Mouse (Mus musculus) inflammation-experienced regulatory T-cells, adult 6 months (primary cell): Measurements from ENCODE around the gene Arsg. TPM values are rescaled to one million over a fixed set of nuclear protein-coding genes. Genes with fewer than 3 reads are reported as not detected.
"Not testable (repeated sequence)": the region's sequence is repeated elsewhere in the genome, so short reads cannot be mapped to it uniquely, and the experiment has no call there.

ENCODE experiments used
- ATAC-seq: one replicate; pipeline ENCODE4 v1.8.0; 2017
- polyA plus RNA-seq, 3 experiments: library from polyadenylated mRNA; unstranded; fragments of 100-300 nt; shearing (Covaris generic); gene quantifications; one replicate each; pipeline ENCODE4 v1.2.1; 2017

Arsg gene
- polyA plus RNA-seq, 3 experiments from 2014 or later = 1.8 to 8.0 (median 4.6) TPM

DNA sequence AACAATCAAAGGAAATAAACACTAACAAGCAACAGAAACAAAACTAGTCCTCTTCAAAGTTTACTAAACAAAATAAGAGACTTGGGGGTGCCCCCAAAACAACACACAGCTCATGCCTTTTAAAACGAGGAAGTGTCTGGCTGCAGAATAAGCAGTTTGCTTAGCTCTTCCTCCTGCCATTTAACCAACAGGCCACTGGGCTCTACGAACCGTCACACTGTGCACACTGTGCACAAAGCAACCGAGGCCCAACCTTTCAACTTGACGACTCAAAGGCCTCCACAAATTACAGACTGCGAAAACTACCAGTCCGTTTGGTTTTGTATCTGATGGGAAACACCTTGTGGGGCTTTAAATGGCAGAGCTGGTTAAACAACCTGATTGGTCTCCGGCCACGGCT is 3.0 kb upstream of the Arsg start:
- ATAC-seq = no peak

DNA sequence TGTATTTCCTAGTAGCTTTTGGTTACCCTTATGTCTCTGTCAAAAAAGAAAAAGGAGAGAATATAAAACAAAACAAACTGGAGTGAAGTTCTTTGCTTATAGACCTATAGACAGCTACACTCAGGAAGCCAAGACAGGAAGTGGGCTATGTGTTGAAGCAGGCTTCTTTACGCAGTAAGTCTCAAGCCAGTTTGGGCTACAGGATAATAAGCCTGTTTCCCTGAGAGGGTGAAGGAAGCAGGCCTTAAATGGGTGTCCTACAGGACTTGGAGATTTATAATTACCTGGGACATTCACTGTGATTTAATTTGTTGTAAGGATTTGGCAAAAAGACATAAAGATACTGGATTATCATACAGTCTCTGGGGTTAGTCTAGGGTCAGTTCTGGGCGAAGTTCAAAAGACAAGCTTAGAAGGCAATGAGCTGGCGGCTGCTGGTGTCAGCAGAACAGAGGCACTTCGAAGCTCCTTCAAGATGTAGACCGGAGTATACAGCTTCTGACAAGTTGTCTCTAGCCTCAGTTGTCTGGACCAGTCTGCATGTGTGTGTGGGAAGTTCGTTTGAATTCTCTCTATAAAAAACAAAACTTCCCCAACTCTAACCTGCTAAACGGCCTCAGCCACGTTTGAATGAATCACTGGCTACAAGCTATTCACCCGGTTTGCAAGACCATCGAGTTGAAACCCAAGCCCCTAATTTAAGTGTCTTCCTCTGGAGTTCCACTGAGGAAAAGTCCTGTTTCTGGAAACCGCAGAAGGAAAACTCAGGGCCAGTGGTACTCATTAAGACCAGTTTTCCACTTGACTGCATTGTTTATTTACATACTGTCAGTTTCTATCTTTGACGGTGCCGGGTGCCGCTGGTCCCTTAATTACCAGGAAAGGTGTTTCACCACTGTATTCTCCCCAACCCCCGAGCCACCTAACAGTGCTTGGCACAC is 2.0 kb upstream of the Arsg start:
- ATAC-seq = peak; percentile 66

DNA sequence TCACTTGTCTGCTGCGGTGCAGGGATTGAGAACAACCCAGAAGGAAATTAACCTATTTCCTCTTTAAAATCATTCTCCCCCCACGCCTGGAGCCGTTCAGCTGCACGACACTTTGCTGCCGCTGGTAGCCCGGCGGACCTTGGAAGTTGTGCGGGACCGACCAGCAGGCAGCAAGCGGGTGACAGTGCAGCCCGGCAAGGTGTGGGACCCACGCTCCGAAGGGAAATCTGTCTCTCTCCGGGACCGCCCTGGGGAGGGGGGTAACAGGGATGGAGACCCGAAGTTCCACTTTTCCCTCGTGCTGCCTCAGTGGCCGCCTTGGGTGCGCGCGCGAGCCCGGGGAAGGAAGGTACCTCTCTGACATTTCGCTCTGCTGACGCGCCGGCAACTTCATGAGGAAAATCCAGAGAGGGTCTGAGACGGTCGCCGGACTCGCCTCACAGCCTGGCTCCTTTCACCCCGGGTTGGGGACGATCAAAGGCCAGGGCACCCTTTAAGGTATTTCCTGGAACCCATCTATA is 943 bp upstream of the Arsg start:
- ATAC-seq = no peak

DNA sequence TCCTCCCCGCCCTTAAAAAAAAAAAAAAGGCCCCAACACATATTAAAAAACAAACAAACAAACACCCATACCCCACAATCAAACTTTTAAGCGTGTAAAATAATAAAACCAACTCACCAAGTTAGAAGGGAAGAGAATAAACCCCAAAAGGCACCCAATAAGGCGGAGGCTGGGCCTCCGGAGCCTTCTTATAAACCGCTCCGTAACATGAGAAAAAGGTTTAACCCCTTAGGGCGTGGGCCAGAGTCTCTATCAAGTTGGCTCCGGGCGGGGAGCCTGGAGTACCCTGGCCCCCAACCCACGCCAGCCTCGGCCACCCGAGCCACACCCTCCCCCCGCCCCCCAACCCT is 378 bp upstream of the Arsg start:
- ATAC-seq = peak; percentile 3

DNA sequence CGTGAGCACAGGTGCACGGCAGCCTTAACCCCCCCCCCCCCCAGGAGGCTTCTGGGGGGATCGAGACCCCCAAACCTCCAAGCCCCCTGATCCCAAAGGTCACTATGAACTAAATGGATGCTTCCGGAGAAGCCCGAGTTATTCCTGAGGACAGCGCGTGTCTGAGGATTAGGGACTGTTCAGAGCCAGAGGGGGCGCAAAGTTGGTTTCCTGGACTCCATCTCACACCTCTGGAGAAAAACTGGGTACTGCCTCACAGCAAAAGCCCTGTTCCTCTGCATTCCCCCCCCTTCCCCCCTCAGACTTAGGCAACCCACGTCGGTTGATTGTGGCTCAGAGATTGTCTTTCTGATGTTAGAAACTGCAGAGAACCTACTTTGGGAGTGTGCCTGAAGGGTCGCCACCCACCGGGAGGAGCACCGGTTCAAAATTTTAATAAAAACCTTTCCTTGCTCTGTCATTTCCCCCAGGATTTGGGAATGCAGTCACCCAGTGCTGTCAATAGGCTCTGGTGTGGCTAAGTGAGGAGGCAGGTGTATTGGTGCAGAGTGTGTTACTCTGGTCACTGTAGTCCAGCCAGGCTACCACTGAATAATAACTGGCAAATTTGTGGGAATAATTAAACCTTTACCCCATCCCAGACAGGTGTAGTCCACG is 1.0 kb downstream of the Arsg start:
- no peak for ATAC-seq

GRCm38 (mm10) chr11:109474836-109475235 is 1.7 kb downstream of the Arsg start:
- no peak for ATAC-seq

DNA sequence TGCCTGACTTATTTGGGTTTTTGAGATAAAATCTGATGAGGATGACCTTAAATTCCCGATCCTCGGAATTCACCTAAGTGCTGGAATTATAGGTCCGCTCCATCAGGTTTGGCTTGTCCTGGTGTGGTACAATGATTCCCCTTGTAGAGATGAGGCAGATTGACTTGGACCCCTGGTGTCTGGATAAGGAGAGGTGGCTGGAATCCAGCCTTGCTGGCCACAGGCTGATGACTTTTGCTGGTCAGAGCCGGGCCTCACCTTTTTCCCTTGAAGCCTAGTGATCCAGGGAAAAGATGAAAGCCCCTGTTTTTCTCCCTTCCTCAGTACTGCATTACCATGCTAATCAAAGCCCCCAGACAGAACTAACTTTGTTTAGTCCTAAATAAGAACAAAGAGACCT is 2.5 kb downstream of the Arsg start:
- no peak for ATAC-seq

- ATAC-seq = no peak
These were observed 3.1 kb downstream of the Arsg start for GRCm38 (mm10) chr11:109476241-109476640.

DNA sequence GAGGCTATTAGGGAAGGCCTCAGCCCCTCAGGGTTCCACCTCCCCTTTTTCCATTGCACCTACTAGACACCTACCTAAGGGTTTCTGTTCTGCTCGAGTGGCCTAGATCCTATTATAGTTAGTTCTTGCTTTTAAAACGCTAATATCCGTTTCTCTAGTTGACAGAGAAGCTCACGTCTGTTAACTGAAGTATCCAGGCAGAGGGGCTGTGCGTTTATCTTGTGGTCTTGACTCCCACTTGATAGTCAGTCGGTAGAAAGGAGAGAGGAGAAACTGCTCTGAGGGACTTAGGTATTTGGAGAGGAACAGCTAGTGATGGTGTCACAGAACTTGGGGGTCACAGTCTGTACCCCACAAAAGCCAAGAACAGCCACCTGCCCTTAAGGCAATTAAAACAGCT is 3.5 kb downstream of the Arsg start:
- no peak for ATAC-seq

GRCm38 (mm10) chr11:109477606-109478380 is 4.6 kb downstream of the Arsg start:
- ATAC-seq = no peak

DNA sequence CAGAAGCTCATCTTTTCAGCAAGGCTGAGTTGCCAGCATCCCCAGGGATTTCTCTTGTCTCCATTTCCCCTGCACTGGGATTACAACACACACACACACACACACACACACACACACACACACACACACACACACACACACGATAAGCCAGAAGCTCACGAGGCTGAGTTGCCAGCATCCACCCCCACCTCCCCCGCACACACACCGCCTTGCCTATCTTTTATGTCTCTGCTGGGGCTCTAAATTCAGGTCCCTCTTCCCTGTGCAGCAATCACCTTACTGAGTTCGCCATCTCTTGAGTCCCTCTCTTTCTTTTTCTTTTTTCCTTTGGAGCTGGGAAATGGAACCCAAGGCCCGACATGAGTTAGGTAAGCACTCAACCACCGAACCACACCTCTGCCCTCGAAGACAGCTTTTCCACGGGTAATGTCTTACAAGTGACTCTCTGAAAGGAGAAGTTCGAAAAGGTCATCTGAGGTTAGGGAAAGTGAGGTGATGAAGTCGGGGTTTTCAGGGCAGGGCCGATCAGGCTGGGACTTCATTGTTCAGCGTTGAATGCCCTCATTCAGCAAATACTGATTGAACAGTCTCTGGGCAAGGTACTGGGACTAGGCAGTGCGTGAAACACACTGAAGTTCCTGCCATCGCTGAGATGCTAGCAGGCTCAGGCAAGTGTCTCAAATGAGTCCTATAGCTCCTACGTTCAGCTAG is 6.6 kb downstream of the Arsg start:
- ATAC-seq = no peak

GRCm38 (mm10) chr11:109480440-109480839 is 7.3 kb downstream of the Arsg start:
- ATAC-seq = no peak

DNA sequence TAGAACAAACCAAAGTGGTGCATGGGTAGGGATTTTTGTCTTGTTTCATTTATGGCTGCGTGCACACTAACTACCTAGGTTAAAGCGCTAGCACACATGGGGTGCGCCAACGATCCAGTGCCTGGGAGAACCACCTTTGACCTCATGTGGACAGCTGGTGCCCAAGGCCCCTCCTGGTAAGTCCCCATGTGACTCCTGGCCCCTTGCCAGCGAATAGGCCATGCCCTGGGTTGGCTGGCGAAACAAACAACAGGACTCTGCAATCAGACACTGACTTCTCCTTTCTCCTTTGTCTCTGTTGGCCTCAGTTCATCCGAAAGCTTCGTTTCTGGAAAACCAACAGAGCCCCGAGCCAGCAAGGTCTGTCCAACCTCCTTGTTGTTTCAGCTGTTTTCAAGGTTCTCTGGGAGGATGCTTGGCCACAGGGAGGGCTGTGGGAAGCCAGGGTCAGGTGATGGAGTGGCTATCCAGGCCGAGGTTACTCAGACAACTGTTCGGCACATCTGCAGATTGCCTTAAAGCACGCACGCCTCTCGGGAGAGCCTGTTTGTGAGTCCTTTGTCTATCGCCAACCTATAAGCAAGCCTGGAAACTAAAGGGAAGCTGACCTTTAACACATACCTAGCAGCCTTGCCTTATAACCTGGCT is 12.3 kb downstream of the Arsg start:
- no peak for ATAC-seq

DNA sequence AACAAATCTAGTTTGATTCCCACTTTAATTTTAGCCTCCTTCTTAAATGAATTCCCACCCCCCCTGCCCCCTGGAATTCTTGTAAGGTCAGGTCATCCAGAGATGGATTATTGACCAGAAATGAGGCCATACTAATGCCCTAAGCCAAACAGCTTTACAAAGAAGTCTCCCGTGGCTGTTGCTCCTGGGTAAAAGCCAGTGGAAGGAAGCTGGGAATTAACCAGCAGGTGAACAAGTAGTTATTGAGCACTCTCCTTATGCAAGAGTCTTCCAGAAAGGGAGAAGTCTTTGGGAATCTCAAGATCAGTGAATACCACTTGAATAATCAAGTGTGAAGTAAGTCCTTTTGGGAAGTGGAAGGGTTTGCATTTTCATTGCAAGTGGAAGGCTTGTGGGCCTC is 13.9 kb downstream of the Arsg start:
- ATAC-seq = no peak

GRCm38 (mm10) chr11:109487991-109488684 is 15.0 kb downstream of the Arsg start:
- no peak for ATAC-seq

DNA sequence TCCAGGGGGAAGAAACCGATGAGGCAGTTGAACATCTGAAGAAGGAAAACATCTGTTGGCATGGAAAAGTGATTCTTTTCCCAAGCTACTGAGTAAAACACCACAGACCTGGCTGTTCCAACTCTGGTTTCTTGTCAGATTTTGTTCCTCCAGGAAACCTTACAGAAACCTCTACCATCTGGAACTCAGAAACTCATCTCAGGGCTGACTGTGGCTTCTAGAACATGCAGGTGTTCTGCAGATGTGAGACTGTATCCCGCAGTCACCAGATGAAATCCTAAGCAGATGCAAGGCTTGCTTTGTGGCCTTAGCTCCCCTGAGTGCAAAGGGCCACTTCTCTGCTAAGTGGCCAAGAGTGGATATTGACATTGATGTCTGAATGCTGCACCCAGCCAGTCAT is 16.6 kb downstream of the Arsg start:
- no peak for ATAC-seq

- ATAC-seq = no peak
These were observed 18.7 kb downstream of the Arsg start for GRCm38 (mm10) chr11:109491844-109492243.

GRCm38 (mm10) chr11:109492847-109493464 is 19.8 kb downstream of the Arsg start:
- ATAC-seq = not testable (repeated sequence)

DNA sequence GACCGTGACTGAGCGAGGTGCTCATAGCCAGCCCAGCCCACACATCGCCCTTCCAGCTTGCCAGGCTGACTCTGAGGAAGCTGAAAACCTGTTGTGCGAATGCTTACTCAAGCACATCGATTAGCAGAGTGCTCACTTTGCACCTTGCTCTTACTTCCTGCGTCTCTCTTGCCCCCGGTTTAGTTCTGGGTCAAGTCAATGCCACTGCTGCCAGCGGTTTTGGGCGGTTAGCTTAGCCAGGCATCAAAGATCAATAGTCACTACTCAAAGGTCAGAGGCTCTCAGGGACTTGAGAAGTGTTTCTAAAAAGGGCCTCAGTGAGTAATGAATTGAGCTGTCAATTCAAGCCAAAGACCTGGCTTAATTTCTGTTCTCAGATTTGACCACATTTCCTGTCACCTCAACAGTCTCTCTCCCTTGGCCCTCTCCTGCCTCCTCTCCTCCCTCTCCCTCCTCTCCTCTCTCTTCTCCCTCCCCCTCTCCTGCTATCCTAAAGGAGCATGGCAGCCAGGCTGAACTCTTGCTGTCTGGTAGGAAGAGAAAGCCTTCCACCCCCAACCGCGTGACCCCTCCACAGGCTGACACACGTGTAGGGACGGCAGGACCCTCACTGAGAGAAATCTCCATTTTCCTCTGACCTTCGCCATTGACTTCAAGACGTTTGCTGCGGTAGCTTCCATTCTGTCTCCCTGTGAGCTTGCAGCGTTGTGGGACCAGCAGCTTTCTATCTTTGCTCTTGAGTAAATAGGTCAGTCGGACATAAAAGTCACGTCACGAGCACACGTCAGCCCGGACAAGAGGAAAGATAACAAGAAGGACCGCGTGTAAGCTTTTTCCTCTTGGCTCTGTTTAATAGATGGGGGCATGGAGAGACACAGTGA is 22.0 kb downstream of the Arsg start:
- ATAC-seq = peak; percentile 36
